Mouse (Mus musculus): ENCODE data around the gene Lgals3.

- no peak for TF ChIP-seq POLR2A (IDR thresholded peaks at IDR 0.05; ENCODE audit: extremely low read depth, insufficient read depth, low read length)
- TF ChIP-seq CTCF (IDR thresholded peaks at IDR 0.05; ENCODE audit: extremely low read depth, insufficient read depth, low read length), result no peak
Measured at GRCm38 (mm10) chr14:47417775-47418665, 50.5 kb downstream of the Lgals3 start, which contains the start of gene Dlgap5.

All from cortical plate, adult 2 months (tissue).